Mouse (Mus musculus): Measurements from ENCODE around the gene Chst2. TPM values are rescaled to one million over a fixed set of nuclear protein-coding genes. Genes with fewer than 3 reads are reported as not detected.

Gene Chst2
- polyA plus RNA-seq, 2 experiments, result 7.5 to 10.6 TPM

- ATAC-seq (ENCODE audit: low FRiP score, low read depth) (no peak), DNase-seq (ENCODE audit: low spot score) (no peak)
- Histone ChIP-seq H3K27ac (replicated peaks; ENCODE audit: low read depth, low read length) (no peak overlapping the region), H3K4me2 (replicated peaks; ENCODE audit: low read depth, low read length, severe bottlenecking) (no peak overlapping the region), H3K36me3 (ENCODE audit: control insufficient read depth, insufficient read depth, low read length) (no peaks in the 10 kb centered on the region), H3K9ac (ENCODE audit: low read depth, low read length, severe bottlenecking) (no peak overlapping the region), H3K4me1 (ENCODE audit: control insufficient read depth, insufficient read depth, low read length) (no peaks in the 10 kb centered on the region), H3K27me3 (ENCODE audit: control insufficient read depth, insufficient read depth, low read length) (no peaks in the 10 kb centered on the region), H3K9me3 (ENCODE audit: control insufficient read depth, low read length) (no peaks in the 10 kb centered on the region), H3K4me3 (replicated peaks; ENCODE audit: low read length) (no peak overlapping the region)
- 91% methylated on average over 3 of the region's 3 CpGs for WGBS
- TF ChIP-seq POLR2A (IDR thresholded peaks at IDR 0.05; ENCODE audit: borderline replicate concordance, extremely low read depth, insufficient read depth, insufficient read length), result no peak
Observed at GRCm38 (mm10) chr9:95365882-95366281, 40.6 kb downstream of the Chst2 start.

GRCm38 (mm10) chr9:95353829-95354391 is 52.6 kb downstream of the Chst2 start:
- Histone ChIP-seq H3K4me2 (replicated peaks; ENCODE audit: low read depth, low read length, severe bottlenecking) (no peak overlapping the region), H3K27ac (replicated peaks; ENCODE audit: low read depth, low read length) (no peak overlapping the region), H3K36me3 (ENCODE audit: control insufficient read depth, insufficient read depth, low read length) (no peaks in the 10 kb centered on the region), H3K27me3 (ENCODE audit: control insufficient read depth, insufficient read depth, low read length) (no peaks in the 10 kb centered on the region), H3K9me3 (ENCODE audit: control insufficient read depth, low read length) (no peaks in the 10 kb centered on the region), H3K4me1 (ENCODE audit: control insufficient read depth, insufficient read depth, low read length) (no peaks in the 10 kb centered on the region), H3K4me3 (replicated peaks; ENCODE audit: low read length) (no peak overlapping the region), H3K9ac (ENCODE audit: low read depth, low read length, severe bottlenecking) (no peak overlapping the region)
- DNase-seq (ENCODE audit: low spot score) (no peak), ATAC-seq (ENCODE audit: low FRiP score, low read depth) (no peak)
- TF ChIP-seq POLR2A (IDR thresholded peaks at IDR 0.05; ENCODE audit: borderline replicate concordance, extremely low read depth, insufficient read depth, insufficient read length), result no peak
- 79% methylated on average over 5 of the region's 5 CpGs for WGBS

GRCm38 (mm10) chr9:95351968-95352367 is 54.6 kb downstream of the Chst2 start:
- DNase-seq (ENCODE audit: low spot score), result no peak
- Histone ChIP-seq H3K4me1 (ENCODE audit: control insufficient read depth, insufficient read depth, low read length) (no peaks in the 10 kb centered on the region), H3K9me3 (ENCODE audit: control insufficient read depth, low read length) (no peaks in the 10 kb centered on the region), H3K4me3 (replicated peaks; ENCODE audit: low read length) (no peak overlapping the region), H3K36me3 (ENCODE audit: control insufficient read depth, insufficient read depth, low read length) (no peaks in the 10 kb centered on the region), H3K4me2 (replicated peaks; ENCODE audit: low read depth, low read length, severe bottlenecking) (no peak overlapping the region), H3K9ac (ENCODE audit: low read depth, low read length, severe bottlenecking) (no peak overlapping the region), H3K27ac (replicated peaks; ENCODE audit: low read depth, low read length) (no peak overlapping the region), H3K27me3 (ENCODE audit: control insufficient read depth, insufficient read depth, low read length) (no peaks in the 10 kb centered on the region)
- 44% methylated on average over 2 of the region's 2 CpGs for WGBS
- no peak for ATAC-seq (ENCODE audit: low FRiP score, low read depth)
- no peak for TF ChIP-seq POLR2A (IDR thresholded peaks at IDR 0.05; ENCODE audit: borderline replicate concordance, extremely low read depth, insufficient read depth, insufficient read length)

GRCm38 (mm10) chr9:95350550-95350949 is 56.0 kb downstream of the Chst2 start:
- Histone ChIP-seq H3K27ac (replicated peaks; ENCODE audit: low read depth, low read length) (no peak overlapping the region), H3K4me3 (replicated peaks; ENCODE audit: low read length) (no peak overlapping the region), H3K4me2 (replicated peaks; ENCODE audit: low read depth, low read length, severe bottlenecking) (no peak overlapping the region), H3K36me3 (ENCODE audit: control insufficient read depth, insufficient read depth, low read length) (no peaks in the 10 kb centered on the region), H3K27me3 (ENCODE audit: control insufficient read depth, insufficient read depth, low read length) (no peaks in the 10 kb centered on the region), H3K9me3 (ENCODE audit: control insufficient read depth, low read length) (no peaks in the 10 kb centered on the region), H3K4me1 (ENCODE audit: control insufficient read depth, insufficient read depth, low read length) (no peaks in the 10 kb centered on the region), H3K9ac (ENCODE audit: low read depth, low read length, severe bottlenecking) (no peak overlapping the region)
- ATAC-seq (ENCODE audit: low FRiP score, low read depth) (no peak), DNase-seq (ENCODE audit: low spot score) (no peak)
- no peak for TF ChIP-seq POLR2A (IDR thresholded peaks at IDR 0.05; ENCODE audit: borderline replicate concordance, extremely low read depth, insufficient read depth, insufficient read length)
- WGBS, result 68% methylated on average over 4 of the region's 4 CpGs

Other genes with a start within 250 kb of the Chst2 start
- 22.4 and 35.3 TPM in 2 replicates for gene U2surp, start 105.3 kb upstream of the Chst2 start, polyA plus RNA-seq (2012; rRNA removed)
- gene U2surp, start 105.3 kb upstream of the Chst2 start, polyA plus RNA-seq (2014; fragmentation: Nextera tagmentation; extraction: Ambion mirVana), result 115 and 123 TPM in 2 replicates
- 0.33 and 0.38 TPM in 2 replicates for gene Paqr9, start 152.9 kb upstream of the Chst2 start, polyA plus RNA-seq (2012; rRNA removed)
- 0.08 and 0.12 TPM in 2 replicates for gene Paqr9, start 152.9 kb upstream of the Chst2 start, polyA plus RNA-seq (2014; fragmentation: Nextera tagmentation; extraction: Ambion mirVana)
- 6.3 and 6.8 TPM in 2 replicates for gene Pcolce2, start 230.9 kb upstream of the Chst2 start, polyA plus RNA-seq (2012; rRNA removed)
- 17.7 and 18.6 TPM in 2 replicates for gene Pcolce2, start 230.9 kb upstream of the Chst2 start, polyA plus RNA-seq (2014; fragmentation: Nextera tagmentation; extraction: Ambion mirVana)